Comparison of ENCODE assay signal across 14 mouse cellular contexts in the genomic region with DNA sequence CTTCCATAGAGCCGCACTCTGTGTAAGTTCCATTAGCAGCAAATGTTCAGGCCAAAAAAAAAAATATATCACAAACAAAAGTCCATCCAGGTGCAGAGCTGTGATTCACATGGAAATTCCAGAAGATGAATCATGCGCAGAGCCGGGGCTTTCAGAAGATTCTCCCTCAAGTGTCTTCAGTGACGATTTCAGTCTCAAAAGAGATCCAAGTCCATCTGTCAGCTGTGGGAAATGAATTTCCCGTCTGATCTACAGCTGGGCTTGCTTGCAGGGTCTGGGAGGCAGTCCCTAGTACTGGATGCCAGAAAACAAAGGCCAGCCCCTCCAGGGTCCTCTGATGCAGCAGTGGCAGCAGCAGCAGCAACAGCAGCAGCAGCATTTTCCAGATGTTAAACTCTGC.
A peak's percentile ranks its signal among the peaks of the same experiment; 100 is the strongest.
DNase-seq lines count a peak whose midpoint lies in the region; ATAC-seq and TF ChIP-seq lines count a peak whose summit lies in the region.
"Had no signal": no experiment of that assay in that cellular context is flagged by ENCODE, and none has a peak within 500 bp of the region (broad histone marks: within the 10 kb centered on the region; RNA-seq: fewer than 3 reads in every experiment).

No protein-coding gene starts in this region.

- H3K79me2 ChIP-seq in myocyte (ENCODE audit: control insufficient read depth, insufficient read depth), result no peaks in the 10 kb centered on the region

- H3K4me2 ChIP-seq in intestine, embryonic 16.5 days (ENCODE audit: low read depth, low read length), result no peak overlapping the region
- no peak overlapping the region for H3K4me2 ChIP-seq in intestine, embryonic 15.5 days (replicated peaks)
- no peak overlapping the region for H3K4me2 ChIP-seq in midbrain, embryonic 11.5 days
- no peak overlapping the region for H3K4me2 ChIP-seq in midbrain, embryonic 14.5 days (ENCODE audit: low read length)
- H3K4me2 ChIP-seq in embryonic facial prominence, embryonic 13.5 days, result no peak overlapping the region
- peak overlapping the region; percentile 12 for H3K4me2 ChIP-seq in myocyte (ENCODE audit: low read depth)
- H3K4me2 ChIP-seq: liver, embryonic 12.5 days; midbrain, embryonic 15.5 days; stomach, embryonic 15.5 days had no signal

- TF ChIP-seq POLR2A in myocyte (IDR thresholded peaks at IDR 0.05; ENCODE audit: insufficient read length, low read depth), result no peak

- no peak overlapping the region for H3K27ac ChIP-seq in intestine, embryonic 16.5 days (ENCODE audit: low read length)
- no peak overlapping the region for H3K27ac ChIP-seq in intestine, embryonic 15.5 days
- H3K27ac ChIP-seq in midbrain, embryonic 11.5 days (ENCODE audit: low read depth, low read length), result no peak overlapping the region
- H3K27ac ChIP-seq in midbrain, embryonic 14.5 days (replicated peaks; ENCODE audit: low read depth, low read length), result no peak overlapping the region; the same call in 1 of the 2 replicates
- peak overlapping the region; percentile 58 for H3K27ac ChIP-seq in embryonic facial prominence, embryonic 13.5 days
- H3K27ac ChIP-seq: hindbrain, postnatal 0 days; liver, embryonic 12.5 days; midbrain, embryonic 15.5 days; stomach, embryonic 15.5 days had no signal

- no peak overlapping the region for H3ac ChIP-seq in myocyte (ENCODE audit: control insufficient read depth, insufficient read length)

- 55% methylated on average over 5 of the region's 5 CpGs for WGBS in intestine, embryonic 16.5 days
- WGBS in intestine, embryonic 15.5 days, result 53% methylated on average over 5 of the region's 5 CpGs
- 79% methylated on average over 5 of the region's 5 CpGs for WGBS in midbrain, embryonic 11.5 days
- WGBS in midbrain, embryonic 14.5 days, result 47% methylated on average over 5 of the region's 5 CpGs
- 53% methylated on average over 5 of the region's 5 CpGs for WGBS in embryonic facial prominence, embryonic 13.5 days

- H3K9ac ChIP-seq in intestine, embryonic 16.5 days (ENCODE audit: low read depth, low read length), result no peak overlapping the region
- H3K9ac ChIP-seq in intestine, embryonic 15.5 days, result no peak overlapping the region
- H3K9ac ChIP-seq in midbrain, embryonic 11.5 days (ENCODE audit: low read length), result no peak overlapping the region
- H3K9ac ChIP-seq in midbrain, embryonic 14.5 days (replicated peaks; ENCODE audit: low read length), result no peak overlapping the region
- no peak overlapping the region for H3K9ac ChIP-seq in embryonic facial prominence, embryonic 13.5 days
- H3K9ac ChIP-seq: liver, embryonic 12.5 days; midbrain, embryonic 15.5 days; stomach, embryonic 15.5 days had no signal

- no peaks in the 10 kb centered on the region for H3K4me1 ChIP-seq in intestine, embryonic 16.5 days (ENCODE audit: control insufficient read depth, insufficient read depth, low read length)
- no peaks in the 10 kb centered on the region for H3K4me1 ChIP-seq in intestine, embryonic 15.5 days (replicated peaks)
- no peaks in the 10 kb centered on the region for H3K4me1 ChIP-seq in midbrain, embryonic 11.5 days (ENCODE audit: control insufficient read depth, insufficient read depth, low read length)
- H3K4me1 ChIP-seq in midbrain, embryonic 14.5 days (ENCODE audit: control insufficient read depth, insufficient read depth, low read length), result no peaks in the 10 kb centered on the region
- H3K4me1 ChIP-seq in embryonic facial prominence, embryonic 13.5 days, result peaks cover 5% of the 10 kb centered on the region; the same call in 1 of the 2 replicates
- H3K4me1 ChIP-seq: liver, embryonic 12.5 days; midbrain, embryonic 15.5 days; stomach, embryonic 15.5 days had no signal

- H3K4me3 ChIP-seq in intestine, embryonic 16.5 days (ENCODE audit: low read length), result no peak overlapping the region
- no peak overlapping the region for H3K4me3 ChIP-seq in intestine, embryonic 15.5 days (replicated peaks)
- H3K4me3 ChIP-seq in midbrain, embryonic 11.5 days (ENCODE audit: low read depth, low read length), result no peak overlapping the region
- no peak overlapping the region for H3K4me3 ChIP-seq in midbrain, embryonic 14.5 days (replicated peaks; ENCODE audit: low read depth, low read length)
- H3K4me3 ChIP-seq in embryonic facial prominence, embryonic 13.5 days, result no peak overlapping the region
- H3K4me3 ChIP-seq in myocyte, result no peak overlapping the region
- H3K4me3 ChIP-seq: erythroblast, embryonic 14.5 days; liver, embryonic 12.5 days; midbrain, embryonic 15.5 days; stomach, embryonic 15.5 days had no signal

- ATAC-seq in intestine, embryonic 16.5 days, result 0 out of 2 replicates have a peak, but pooled peaks have one; percentile 53
- no peak for ATAC-seq in intestine, embryonic 15.5 days
- no peak for ATAC-seq in midbrain, embryonic 11.5 days (ENCODE audit: low FRiP score)
- ATAC-seq in midbrain, embryonic 14.5 days (ENCODE audit: low FRiP score, low TSS enrichment), result no peak
- no peak for ATAC-seq in embryonic facial prominence, embryonic 13.5 days (ENCODE audit: insufficient number of reproducible peaks, insufficient read depth, low FRiP score, low TSS enrichment, low read depth)
- ATAC-seq: hindbrain, postnatal 0 days; liver, embryonic 12.5 days; midbrain, embryonic 15.5 days had no signal

- no peaks in the 10 kb centered on the region for H3K9me3 ChIP-seq in intestine, embryonic 16.5 days (ENCODE audit: control insufficient read depth, low read length)
- no peaks in the 10 kb centered on the region for H3K9me3 ChIP-seq in intestine, embryonic 15.5 days
- no peaks in the 10 kb centered on the region for H3K9me3 ChIP-seq in midbrain, embryonic 11.5 days (ENCODE audit: control insufficient read depth, low read length)
- H3K9me3 ChIP-seq in midbrain, embryonic 14.5 days (ENCODE audit: control insufficient read depth, low read length), result no peaks in the 10 kb centered on the region
- H3K9me3 ChIP-seq in embryonic facial prominence, embryonic 13.5 days, result 0 out of 2 replicates have a peak, but pooled peaks cover 3% of the 10 kb centered on the region
- H3K9me3 ChIP-seq: liver, embryonic 12.5 days; midbrain, embryonic 15.5 days; stomach, embryonic 15.5 days had no signal

- no peaks in the 10 kb centered on the region for H3K27me3 ChIP-seq in intestine, embryonic 16.5 days (replicated peaks; ENCODE audit: control insufficient read depth, insufficient read depth, low read length)
- no peaks in the 10 kb centered on the region for H3K27me3 ChIP-seq in intestine, embryonic 15.5 days (replicated peaks)
- H3K27me3 ChIP-seq in midbrain, embryonic 11.5 days (ENCODE audit: control insufficient read depth, insufficient read depth, low read length), result no peaks in the 10 kb centered on the region
- no peaks in the 10 kb centered on the region for H3K27me3 ChIP-seq in midbrain, embryonic 14.5 days (ENCODE audit: control insufficient read depth, insufficient read depth, low read length)
- H3K27me3 ChIP-seq in embryonic facial prominence, embryonic 13.5 days, result no peaks in the 10 kb centered on the region
- H3K27me3 ChIP-seq in myocyte (ENCODE audit: control insufficient read depth, insufficient read depth, insufficient read length), result no peaks in the 10 kb centered on the region
- H3K27me3 ChIP-seq: liver, embryonic 12.5 days; midbrain, embryonic 15.5 days; stomach, embryonic 15.5 days had no signal

- H3K36me3 ChIP-seq in intestine, embryonic 16.5 days (ENCODE audit: control insufficient read depth, insufficient read depth, low read length), result peaks cover 14% of the 10 kb centered on the region
- 0 out of 2 replicates have a peak, but pooled peaks cover 4% of the 10 kb centered on the region for H3K36me3 ChIP-seq in intestine, embryonic 15.5 days
- peaks cover 17% of the 10 kb centered on the region; the same call in 1 of the 2 replicates for H3K36me3 ChIP-seq in midbrain, embryonic 11.5 days (ENCODE audit: control insufficient read depth, insufficient read depth, low read length)
- peaks cover 60% of the 10 kb centered on the region for H3K36me3 ChIP-seq in midbrain, embryonic 14.5 days (ENCODE audit: control insufficient read depth, insufficient read depth, low read length)
- H3K36me3 ChIP-seq in embryonic facial prominence, embryonic 13.5 days, result peaks cover 28% of the 10 kb centered on the region
- H3K36me3 ChIP-seq in myocyte (ENCODE audit: control insufficient read depth, insufficient read depth), result no peaks in the 10 kb centered on the region

- DNase-seq in midbrain, embryonic 11.5 days (ENCODE audit: low spot score, missing footprints), result peak; percentile 35
- DNase-seq in midbrain, embryonic 14.5 days, result no peak
- no peak for DNase-seq in lung, postnatal 10 days
- DNase-seq: cerebellum, adult 18-20 months; lung, postnatal 4 days had no signal

TF ChIP-seq in myocyte, 11 proteins besides CTCF, POLR2A, EP300 and RAD21:
- no peak for TF ChIP-seq MYOG (IDR thresholded peaks at IDR 0.05; ENCODE audit: control insufficient read depth in 1 of 3, insufficient read depth in 1 of 3, insufficient read length in 2 of 3, low read depth in 2 of 3)
- no peak for TF ChIP-seq SRF (IDR thresholded peaks at IDR 0.05; ENCODE audit: control insufficient read depth, insufficient read length, low read depth)
- no peak for TF ChIP-seq CEBPB (IDR thresholded peaks at IDR 0.05; ENCODE audit: insufficient read depth, poor library complexity, severe bottlenecking)
- no peak for TF ChIP-seq TCF3 (IDR thresholded peaks at IDR 0.05; ENCODE audit: insufficient read length, low read depth)
